Mouse (Mus musculus) left cerebral cortex, postnatal 4 days (tissue): ENCODE results near the gene Gm26897. TPM values are rescaled to one million over a fixed set of nuclear protein-coding genes. Genes with fewer than 3 reads are reported as not detected.
A peak's percentile ranks its signal among the peaks of the same experiment; 100 is the strongest.

Experiments used
- DNase-seq: peaks from one replicate; pipeline ENCODE4 v3.0.0-alpha.2; 2022
- intact Hi-C: fragments of 180-260 bp; cut with DNase I; formaldehyde crosslinking; loops from one replicate; pipeline ENCODE4 v1.15.1; 2025
- total RNA-seq, 2 experiments: library from RNA; stranded (reverse); gene quantifications; 2 replicates each; pipeline ENCODE4 v1.2.3; 2021

Gm26897 gene
- total RNA-seq: not detected

GRCm38 (mm10) chr5:111733851-111734250 is at the start of gene Gm26897:
Gene Gm26897 (plus strand): TSS chr5:111733924.
- intact Hi-C loops: no loop called here

GRCm38 (mm10) chr5:111687370-111687769 is 46.4 kb upstream of the Gm26897 start:
- intact Hi-C loops: no loop called here
- no peak for DNase-seq

More at GRCm38 (mm10) chr5:111733851-111734250, at the start of gene Gm26897:
- no peak for DNase-seq

- DNase-seq: no peak
- intact Hi-C loops: no loop called here
Measured at GRCm38 (mm10) chr5:111688584-111688983, 45.1 kb upstream of the Gm26897 start.

- intact Hi-C loops: no loop called here
- DNase-seq: no peak
Measured at GRCm38 (mm10) chr5:111697996-111698395, 35.7 kb upstream of the Gm26897 start.

- intact Hi-C loops: no loop called here
- DNase-seq: no peak
Measured at GRCm38 (mm10) chr5:111699711-111700303, 33.9 kb upstream of the Gm26897 start.

- no peak for DNase-seq
- intact Hi-C loops: no loop called here
Measured at GRCm38 (mm10) chr5:111701634-111702329, 31.9 kb upstream of the Gm26897 start.

GRCm38 (mm10) chr5:111703586-111703985 is 30.1 kb upstream of the Gm26897 start:
- no peak for DNase-seq

GRCm38 (mm10) chr5:111704326-111704725 is 29.4 kb upstream of the Gm26897 start:
- intact Hi-C loops: no loop called here
- DNase-seq: no peak

More at GRCm38 (mm10) chr5:111703586-111703985, 30.1 kb upstream of the Gm26897 start:
- intact Hi-C loops: no loop called here

GRCm38 (mm10) chr5:111709195-111709901 is 24.4 kb upstream of the Gm26897 start:
- intact Hi-C loops: no loop called here
- DNase-seq: no peak

- no peak for DNase-seq
- intact Hi-C loops: no loop called here
Measured at GRCm38 (mm10) chr5:111719018-111719417, 14.7 kb upstream of the Gm26897 start.

- intact Hi-C loops: no loop called here
- DNase-seq: no peak
Measured at GRCm38 (mm10) chr5:111720726-111721125, 13.0 kb upstream of the Gm26897 start.

GRCm38 (mm10) chr5:111724713-111725112 is 9.0 kb upstream of the Gm26897 start:
- intact Hi-C loops: no loop called here
- DNase-seq: peak; percentile 81

GRCm38 (mm10) chr5:111725195-111725920 is 8.4 kb upstream of the Gm26897 start:
- peak; percentile 75 for DNase-seq
- intact Hi-C loops: no loop called here

- intact Hi-C loops: no loop called here
- no peak for DNase-seq
Measured at GRCm38 (mm10) chr5:111728411-111728810, 5.3 kb upstream of the Gm26897 start.

GRCm38 (mm10) chr5:111730560-111731167 is 3.1 kb upstream of the Gm26897 start:
- intact Hi-C loops: no loop called here
- no peak for DNase-seq

GRCm38 (mm10) chr5:111732194-111732593 is 1.5 kb upstream of the Gm26897 start:
- intact Hi-C loops: no loop called here
- DNase-seq: no peak

GRCm38 (mm10) chr5:111739480-111739879 is 5.8 kb downstream of the Gm26897 start:
- intact Hi-C loops: no loop called here
- DNase-seq: no peak

GRCm38 (mm10) chr5:111740384-111741275 is 6.9 kb downstream of the Gm26897 start:
- intact Hi-C loops: loop anchor here (10.0 kb wide), 1 partner anchor 156 kb away; no protein-coding TSS in a partner anchor
- no peak for DNase-seq

- DNase-seq: no peak
- intact Hi-C loops: loop anchor here (10.0 kb wide), 1 partner anchor 157 kb away; no protein-coding TSS in a partner anchor
Measured at GRCm38 (mm10) chr5:111741352-111741751, 7.6 kb downstream of the Gm26897 start.
